Mouse (Mus musculus) embryonic stem cell, embryonic (primary cell): Measurements from ENCODE around the gene Obscn.

Experiments used
- CTCF ChIA-PET, 4 experiments: fragments of 300-600 bp in 2 of 4; fragments of 350-600 bp in 2 of 4; sonication (Branson Sonifier 250); formaldehyde crosslinking; loops; one replicate each; lab custom pipeline; 2022; ENCODE audit warnings: inconsistent platforms in 2 of 4; lab: Charles Lee
- POLR2A ChIA-PET, 4 experiments: fragments of 300-600 bp in 2 of 4; fragments of 350-600 bp in 2 of 4; sonication (Branson Sonifier 250); formaldehyde crosslinking; loops; one replicate each; lab custom pipeline; 2022; ENCODE audit warnings: antibody characterized with exemption in 4 of 4, inconsistent platforms in 1 of 4; lab: Charles Lee

Obscn gene

DNA sequence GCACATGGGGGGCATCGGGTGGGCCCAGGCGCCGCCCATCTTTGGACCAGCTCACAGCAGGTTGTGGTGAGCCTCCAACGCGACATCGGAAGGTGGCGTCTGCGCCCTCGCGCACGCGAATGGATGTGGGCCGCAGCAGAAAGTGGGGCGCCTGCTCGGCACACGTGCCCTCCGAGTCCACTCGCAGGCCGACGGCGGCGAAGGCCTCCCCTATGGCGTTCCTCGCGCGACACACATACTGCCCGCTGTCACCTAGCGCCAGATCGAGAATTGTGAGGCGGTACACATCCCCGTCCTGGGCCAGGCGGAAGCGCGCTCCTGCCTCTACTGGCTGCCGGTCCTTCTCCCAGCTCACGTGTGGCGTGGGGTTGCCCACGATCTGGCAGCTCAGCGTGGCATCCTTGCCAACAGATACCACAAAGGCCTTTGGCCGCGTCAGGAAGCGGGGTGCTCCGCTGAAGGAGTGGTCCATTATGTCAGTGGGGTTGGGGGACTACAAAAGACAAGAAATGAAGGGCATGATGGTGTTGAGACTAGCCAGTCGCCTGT, at the start of gene Obscn:
Gene Obscn, minus strand, starts transcription at position 499 of the 549 bp plus-strand sequence.
- CTCF ChIA-PET = interaction anchor here in 3 of 4 experiments (0.9 to 1.6 kb wide), 3 partner anchors 15 to 37 kb away, joined by 4 to 12 read pairs (median 9); no protein-coding TSS in a partner anchor
- POLR2A ChIA-PET = interaction anchor here in 3 of 4 experiments (0.6 to 2.4 kb wide), 10 partner anchors 9 to 188 kb away, joined by 3 to 10 read pairs (median 5); partner anchors contain the start of genes Hist3h2a (in 1 of the 3), Hist3h2ba (in 1 of the 3), Iba57 (in 1 of the 3) and Mrpl55 (in 1 of the 3)

DNA sequence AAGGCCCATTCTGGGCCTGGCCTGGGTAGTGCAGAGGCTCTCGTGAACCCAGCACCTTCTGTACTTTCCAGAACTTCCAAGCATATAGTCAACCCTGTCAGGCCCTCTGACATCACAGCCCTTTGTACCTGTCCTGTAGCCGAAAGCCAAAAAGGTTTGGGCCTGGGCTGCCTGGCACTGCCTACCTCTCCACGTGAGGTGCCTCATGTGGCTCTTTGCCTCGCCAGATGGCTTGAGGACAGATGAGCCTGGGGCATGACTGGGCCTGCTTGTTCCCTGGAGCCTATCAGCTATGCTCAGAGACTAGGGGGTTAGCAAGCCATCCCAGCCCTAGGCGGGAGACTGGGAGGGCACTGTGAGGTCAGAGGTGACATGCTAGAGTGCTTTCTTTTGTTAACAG, 49.3 kb upstream of the Obscn start:
- ChIA-PET CTCF (interaction anchor here in 2 of 4 experiments (0.7 to 2.9 kb wide), 4 partner anchors 12 to 34 kb away, joined by 3 to 25 read pairs (median 4); no protein-coding TSS in a partner anchor), POLR2A (interaction anchor here in 3 of 4 experiments (0.5 to 2.7 kb wide), 6 partner anchors 9 to 42 kb away, joined by 3 to 7 read pairs (median 4); partner anchors contain the start of gene Iba57 (in 1 of the 3))

DNA sequence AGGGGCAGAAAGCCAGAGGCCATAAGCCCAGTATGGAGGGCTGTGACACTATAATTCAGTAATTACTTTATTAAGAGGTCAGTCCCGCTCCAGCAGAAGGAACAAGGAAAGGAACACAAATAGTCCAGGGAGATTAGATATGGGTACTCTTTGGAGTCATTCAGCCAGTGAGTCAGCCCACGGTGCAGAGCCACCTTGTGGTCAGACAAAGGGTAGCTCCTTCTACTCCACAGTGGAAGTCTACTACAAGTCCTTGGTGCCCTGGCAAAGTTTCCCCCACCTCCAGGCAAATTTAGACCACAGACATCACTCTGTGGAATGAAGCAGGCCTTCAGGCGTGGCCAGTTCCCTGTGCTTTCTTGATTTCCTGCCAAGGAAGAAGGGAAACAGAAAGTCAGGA, 47.6 kb upstream of the Obscn start:
- ChIA-PET POLR2A (interaction anchor here in 3 of 4 experiments (0.6 to 1.8 kb wide), 9 partner anchors 8 to 229 kb away, joined by 3 to 8 read pairs (median 4); partner anchors contain the start of genes Hist3h2a (in 1 of the 3), Mrpl55 (in 1 of the 3) and Trim17 (in 1 of the 3)), CTCF (interaction anchor here (0.5 to 2.9 kb wide), 39 partner anchors 9 to 860 kb away, joined by 3 to 25 read pairs (median 3); partner anchors contain the start of gene Iba57 (in 2 of the 4))

DNA sequence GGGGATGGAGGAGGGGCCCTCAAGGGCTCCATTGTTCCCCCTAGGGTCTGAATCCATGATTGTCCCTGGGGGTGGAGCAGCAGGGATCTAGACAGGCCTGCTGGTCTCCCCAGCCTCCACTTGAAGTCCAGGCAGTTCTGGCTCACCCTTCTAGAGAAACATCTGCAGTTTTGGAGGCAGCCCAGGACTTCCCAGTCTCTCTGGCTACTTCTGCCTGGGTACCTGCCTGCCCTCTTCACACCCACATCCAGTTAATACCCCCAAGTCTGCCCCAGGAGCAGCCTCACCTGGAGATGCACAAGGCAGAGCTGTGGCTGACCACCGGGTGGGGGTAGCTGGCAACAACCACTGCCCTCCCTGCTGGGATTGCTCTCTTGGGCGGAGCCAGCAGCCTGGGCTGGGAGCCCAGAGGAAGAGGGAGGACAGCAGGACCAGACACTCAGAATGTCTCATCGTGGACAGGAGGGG, 46.7 kb upstream of the Obscn start, which contains the start of gene Gjc2:
Gene Gjc2, minus strand, starts transcription at position 350 of the 468 bp plus-strand sequence.
- ChIA-PET CTCF (interaction anchor here in 3 of 4 experiments (0.8 to 2.9 kb wide), 8 partner anchors 8 to 190 kb away, joined by 3 to 25 read pairs (median 6); no protein-coding TSS in a partner anchor), POLR2A (interaction anchor here in 3 of 4 experiments (1.0 to 1.8 kb wide), 6 partner anchors 8 to 84 kb away, joined by 3 to 8 read pairs (median 5); no protein-coding TSS in a partner anchor)

DNA sequence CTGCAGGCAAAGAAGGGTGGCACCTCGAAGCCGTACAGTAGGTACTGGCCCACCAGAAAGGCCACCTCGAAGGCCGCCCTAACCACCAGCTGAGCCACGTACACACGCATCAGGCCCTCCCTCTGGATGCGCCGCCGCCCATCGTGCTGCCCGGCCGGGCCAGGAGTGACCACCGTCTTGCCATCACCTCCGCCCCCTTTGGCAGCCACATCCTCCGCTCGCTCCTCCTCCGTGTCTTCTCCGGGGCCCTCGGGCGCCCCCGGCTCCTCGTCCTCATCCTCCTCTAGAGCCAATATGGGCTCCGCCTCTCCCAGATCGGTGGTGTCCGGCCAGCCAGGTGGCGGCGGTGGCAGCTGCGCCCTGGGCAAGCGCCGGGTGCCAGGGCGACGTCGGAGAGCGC, 40.7 kb upstream of the Obscn start:
- ChIA-PET POLR2A (interaction anchor here in 3 of 4 experiments (1.0 to 6.5 kb wide), 12 partner anchors 8 to 223 kb away, joined by 3 to 54 read pairs (median 7); partner anchors contain the start of genes Iba57 (in 2 of the 3), Hist3h2a (in 1 of the 3), Mrpl55 (in 1 of the 3) and Trim17 (in 1 of the 3)), CTCF (interaction anchor here in 1 of 4 experiments (1.0 kb wide), 2 partner anchors 42 to 46 kb away, joined by 3 read pairs; no protein-coding TSS in a partner anchor)

DNA sequence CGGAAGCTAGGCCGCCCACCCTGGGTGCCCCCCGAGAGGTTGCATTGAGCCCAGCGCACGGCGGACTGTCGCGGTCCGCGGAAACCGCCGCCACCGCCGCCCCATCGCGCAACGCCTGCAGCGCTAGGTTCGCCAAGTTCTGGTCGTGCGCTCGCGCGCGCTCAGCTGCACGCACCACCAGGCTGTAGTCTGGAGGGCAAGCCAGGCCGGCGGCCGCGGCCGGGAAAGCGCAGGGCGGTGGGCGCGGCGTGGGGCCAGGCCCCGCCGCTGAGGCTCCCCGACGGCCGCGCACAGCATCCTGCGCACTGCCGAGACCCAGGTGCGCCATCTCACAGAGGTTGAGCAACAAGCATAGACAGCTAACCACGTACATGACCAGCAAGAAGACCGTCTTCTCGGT, 40.3 kb upstream of the Obscn start:
- CTCF ChIA-PET = interaction anchor here in 2 of 4 experiments (0.9 to 1.6 kb wide), 4 partner anchors 12 to 78 kb away, joined by 3 to 4 read pairs (median 4); no protein-coding TSS in a partner anchor
- POLR2A ChIA-PET = interaction anchor here (0.6 to 6.5 kb wide), 17 partner anchors 8 to 330 kb away, joined by 3 to 54 read pairs (median 6); partner anchors contain the start of genes Iba57 (in 2 of the 4), 2310033P09Rik (in 1 of the 4), Hist3h2a (in 1 of the 4) and Mrpl55 (in 1 of the 4)

DNA sequence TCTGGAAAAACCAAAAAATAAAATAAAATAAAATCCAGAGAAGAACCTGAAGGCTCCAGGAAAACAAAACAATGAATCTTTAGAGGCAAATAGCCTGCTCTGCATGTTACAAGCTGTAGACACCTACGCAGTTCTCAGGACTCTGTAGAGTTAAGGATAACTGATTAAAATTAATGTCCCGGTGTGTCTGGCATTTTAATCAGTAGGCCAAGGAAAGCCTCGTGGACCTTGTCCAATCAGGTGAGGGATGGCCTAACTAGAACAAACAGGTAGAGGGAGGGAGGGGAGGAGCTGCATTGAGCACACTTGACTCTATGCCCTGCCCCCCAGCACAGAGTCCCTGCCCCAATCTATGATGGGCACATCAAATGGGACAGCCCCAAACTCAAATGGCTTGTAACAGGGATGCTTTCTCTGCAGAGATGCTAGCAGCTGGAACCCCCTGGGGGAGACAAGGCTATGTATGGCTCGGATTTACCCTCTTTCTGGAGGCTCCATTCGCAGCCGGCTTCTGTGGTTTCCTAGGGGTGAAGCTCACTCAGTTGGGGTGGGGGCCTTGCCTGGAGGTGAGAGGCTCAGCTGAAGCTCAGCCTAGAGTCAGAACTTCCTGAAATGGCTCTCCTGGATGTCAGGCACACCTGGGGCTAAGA, 38.1 kb upstream of the Obscn start:
- CTCF ChIA-PET = interaction anchor here in 3 of 4 experiments (0.7 to 4.7 kb wide), 6 partner anchors 9 to 226 kb away, joined by 3 to 25 read pairs (median 4); partner anchors contain the start of gene Gjc2 (in 2 of the 3)

DNA sequence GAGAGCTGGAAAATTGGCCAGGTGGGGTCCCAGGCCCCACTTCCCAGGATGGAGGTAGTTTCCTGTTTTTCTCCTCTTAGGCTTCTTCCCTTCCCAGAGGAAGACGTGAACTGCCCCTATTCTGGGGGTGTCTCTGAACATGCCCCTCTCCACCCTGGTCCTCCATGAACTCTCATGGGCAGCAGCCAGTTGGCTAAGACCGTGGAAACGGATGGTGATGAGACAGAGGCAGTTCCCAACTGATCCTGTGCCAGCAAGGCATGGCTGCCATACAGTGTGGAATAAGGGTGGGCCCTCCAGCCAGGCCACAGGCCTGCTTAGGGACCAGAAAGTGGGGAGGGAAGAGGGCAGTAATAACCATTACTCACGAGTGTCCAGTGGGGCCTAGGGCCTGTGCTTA, 34.3 kb upstream of the Obscn start:
- ChIA-PET POLR2A (interaction anchor here in 2 of 4 experiments (1.0 to 6.5 kb wide), 2 partner anchors 6 to 49 kb away, joined by 3 to 54 read pairs; partner anchors contain the start of gene Iba57 (in 1 of the 2)), CTCF (interaction anchor here in 2 of 4 experiments (1.2 to 1.6 kb wide), 2 partner anchors 13 to 200 kb away, joined by 3 to 6 read pairs; no protein-coding TSS in a partner anchor)

More for the DNA sequence above, 38.1 kb upstream of the Obscn start:
- POLR2A ChIA-PET = interaction anchor here in 3 of 4 experiments (0.7 to 6.5 kb wide), 9 partner anchors 9 to 40 kb away, joined by 3 to 54 read pairs (median 7); partner anchors contain the start of genes Iba57 (in 2 of the 3), 2310033P09Rik (in 1 of the 3), Gjc2 (in 1 of the 3) and Mrpl55 (in 1 of the 3)

DNA sequence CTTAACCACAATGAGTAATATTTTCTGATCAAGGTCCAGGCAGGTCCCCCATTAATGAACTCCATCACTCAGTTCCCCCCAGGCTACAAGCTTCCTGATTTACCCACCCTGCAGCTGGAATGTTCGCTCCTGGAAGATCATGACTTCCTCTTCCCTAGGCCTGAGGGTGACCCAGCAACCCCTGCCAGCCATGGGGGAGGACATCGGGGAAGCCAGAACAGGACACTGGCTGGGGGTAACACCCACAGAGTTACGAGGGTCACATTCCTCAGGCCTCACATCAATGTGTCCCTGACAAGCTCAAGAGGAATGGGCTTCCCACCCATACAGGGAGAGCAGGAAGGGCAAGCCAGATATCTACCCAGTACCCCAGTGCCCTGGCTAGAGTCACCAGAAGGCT, 33.6 kb upstream of the Obscn start:
- ChIA-PET POLR2A (interaction anchor here in 2 of 4 experiments (1.5 to 2.3 kb wide), 3 partner anchors 11 to 14 kb away, joined by 3 to 8 read pairs (median 5); partner anchors contain the start of gene Gjc2 (in 1 of the 2)), CTCF (interaction anchor here in 1 of 4 experiments (1.2 kb wide), 1 partner anchor 18 kb away, joined by 3 read pairs; no protein-coding TSS in a partner anchor)

DNA sequence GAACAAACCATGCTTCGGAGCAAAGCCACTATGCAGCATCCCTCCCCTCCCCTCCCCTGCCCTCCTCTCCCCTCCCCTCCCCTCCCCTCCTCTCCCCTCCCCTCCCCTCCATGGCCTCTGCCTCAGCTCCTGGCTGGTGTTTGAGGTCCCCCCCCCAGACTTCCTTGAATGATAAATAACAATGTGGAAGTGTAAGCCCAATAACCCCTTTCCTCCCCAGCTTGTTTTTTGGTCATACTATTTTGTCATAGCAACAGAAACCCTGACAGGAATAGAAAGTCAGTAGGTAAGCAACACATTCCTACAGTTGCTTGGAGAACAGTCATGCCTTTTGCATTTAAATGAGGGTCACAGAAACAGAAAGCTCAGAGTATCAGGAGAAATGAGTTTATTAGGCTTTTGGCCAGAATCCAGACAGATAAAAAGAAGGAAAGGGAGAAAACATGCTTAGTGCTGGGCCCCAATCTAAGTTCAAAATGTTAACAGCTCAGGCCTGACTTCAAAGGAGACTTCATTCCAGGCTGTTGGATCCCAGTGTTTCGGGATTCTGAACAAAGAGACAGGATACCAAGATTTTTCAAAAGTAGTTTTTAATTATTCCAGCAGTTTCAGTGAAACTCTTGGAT, 29.5 kb upstream of the Obscn start:
- CTCF ChIA-PET = interaction anchor here in 2 of 4 experiments (0.6 to 0.7 kb wide), 5 partner anchors 14 to 559 kb away, joined by 3 to 5 read pairs (median 3); no protein-coding TSS in a partner anchor

DNA sequence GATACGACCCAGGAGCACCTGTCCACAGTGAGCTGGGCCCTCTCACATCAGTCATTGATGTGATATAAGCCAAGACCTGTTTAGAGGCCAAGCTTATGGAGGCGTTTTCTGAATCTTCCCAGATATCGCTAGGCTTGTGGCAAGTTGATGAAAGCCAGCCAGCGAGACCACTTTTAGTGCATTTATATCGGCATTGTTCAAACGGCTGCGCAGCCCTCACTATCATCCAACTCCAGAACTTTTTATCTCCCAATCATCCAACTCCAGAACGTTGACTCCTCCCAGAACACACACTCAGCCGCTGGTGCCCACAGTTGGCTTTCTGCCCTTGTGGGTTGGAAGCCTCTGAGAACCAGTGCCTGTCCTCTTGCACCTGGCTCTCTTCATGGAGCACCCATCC, 28.2 kb upstream of the Obscn start:
- POLR2A ChIA-PET = interaction anchor here in 2 of 4 experiments (0.7 to 4.2 kb wide), 19 partner anchors 9 to 260 kb away, joined by 3 to 54 read pairs (median 7); partner anchors contain the start of genes Hist3h2a (in 1 of the 2), Mrpl55 (in 1 of the 2), Trim11 (in 1 of the 2) and Trim17 (in 1 of the 2)
- CTCF ChIA-PET = interaction anchor here in 3 of 4 experiments (0.6 to 2.1 kb wide), 3 partner anchors 12 to 14 kb away, joined by 6 to 14 read pairs (median 8); no protein-coding TSS in a partner anchor

More for the DNA sequence above, 29.5 kb upstream of the Obscn start:
- POLR2A ChIA-PET = interaction anchor here in 3 of 4 experiments (0.6 to 4.2 kb wide), 12 partner anchors 8 to 249 kb away, joined by 3 to 54 read pairs (median 3); partner anchors contain the start of genes Hist3h2a (in 1 of the 3), Mrpl55 (in 1 of the 3) and Trim17 (in 1 of the 3)

DNA sequence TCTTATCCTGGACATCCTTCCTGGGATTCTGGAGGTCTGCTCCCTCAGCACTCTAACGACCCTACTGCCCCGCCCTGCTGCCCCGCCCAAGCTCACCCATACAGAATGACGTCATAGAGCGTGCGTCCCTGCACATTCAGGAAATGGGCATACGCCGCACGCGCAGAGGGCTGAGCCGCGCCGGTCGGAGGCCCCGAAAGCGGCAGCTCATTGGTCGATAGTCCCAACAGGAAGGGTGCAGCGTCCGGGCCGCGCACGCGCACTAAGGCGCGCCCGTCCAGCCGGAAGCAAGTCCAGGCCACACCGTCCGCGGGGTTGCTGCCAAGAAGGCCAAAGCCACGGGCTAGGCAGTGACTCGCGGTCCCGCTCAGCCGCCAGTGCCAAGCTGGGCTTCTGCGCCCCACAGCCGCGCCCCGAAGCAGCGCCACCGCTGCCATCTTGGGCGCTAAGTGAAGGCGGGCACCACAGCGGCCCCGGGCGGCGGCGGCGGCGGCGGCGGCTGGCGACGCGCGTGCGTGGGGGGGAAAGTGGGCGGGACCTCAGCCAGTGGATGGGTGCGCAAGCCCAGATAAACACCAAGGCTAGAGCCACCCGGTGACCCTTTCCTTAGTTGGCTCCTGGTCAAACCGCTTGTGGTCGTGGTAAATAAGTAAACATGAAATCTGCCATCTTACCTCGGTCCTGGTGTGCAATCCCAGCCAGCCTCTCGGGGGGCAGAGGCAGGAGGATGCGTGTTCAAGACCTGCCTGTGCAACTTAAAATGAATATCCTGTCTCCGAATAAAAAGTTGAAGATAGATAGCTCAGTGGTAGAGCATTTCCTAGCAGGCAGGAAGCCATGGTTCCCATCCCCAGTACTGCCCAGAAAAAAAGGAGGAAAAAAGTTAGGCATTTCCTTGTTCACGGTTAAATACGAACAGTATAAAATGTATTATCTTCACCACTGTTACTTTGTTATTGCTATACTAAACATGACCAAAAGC, 27.3 kb upstream of the Obscn start, which contains the start of gene Iba57:
Gene Iba57, minus strand, starts transcription at position 485 of the 982 bp plus-strand sequence.
- ChIA-PET CTCF (interaction anchor here (0.6 to 2.1 kb wide), 16 partner anchors 11 to 361 kb away, joined by 3 to 14 read pairs (median 4); no protein-coding TSS in a partner anchor), POLR2A (interaction anchor here in 3 of 4 experiments (0.6 to 4.2 kb wide), 64 partner anchors 8 to 1577 kb away, joined by 3 to 54 read pairs (median 4); partner anchors contain the start of genes Hist3h2a (in 3 of the 3), Mrpl55 (in 3 of the 3), Trim11 (in 3 of the 3) and Trim17 (in 3 of the 3))

DNA sequence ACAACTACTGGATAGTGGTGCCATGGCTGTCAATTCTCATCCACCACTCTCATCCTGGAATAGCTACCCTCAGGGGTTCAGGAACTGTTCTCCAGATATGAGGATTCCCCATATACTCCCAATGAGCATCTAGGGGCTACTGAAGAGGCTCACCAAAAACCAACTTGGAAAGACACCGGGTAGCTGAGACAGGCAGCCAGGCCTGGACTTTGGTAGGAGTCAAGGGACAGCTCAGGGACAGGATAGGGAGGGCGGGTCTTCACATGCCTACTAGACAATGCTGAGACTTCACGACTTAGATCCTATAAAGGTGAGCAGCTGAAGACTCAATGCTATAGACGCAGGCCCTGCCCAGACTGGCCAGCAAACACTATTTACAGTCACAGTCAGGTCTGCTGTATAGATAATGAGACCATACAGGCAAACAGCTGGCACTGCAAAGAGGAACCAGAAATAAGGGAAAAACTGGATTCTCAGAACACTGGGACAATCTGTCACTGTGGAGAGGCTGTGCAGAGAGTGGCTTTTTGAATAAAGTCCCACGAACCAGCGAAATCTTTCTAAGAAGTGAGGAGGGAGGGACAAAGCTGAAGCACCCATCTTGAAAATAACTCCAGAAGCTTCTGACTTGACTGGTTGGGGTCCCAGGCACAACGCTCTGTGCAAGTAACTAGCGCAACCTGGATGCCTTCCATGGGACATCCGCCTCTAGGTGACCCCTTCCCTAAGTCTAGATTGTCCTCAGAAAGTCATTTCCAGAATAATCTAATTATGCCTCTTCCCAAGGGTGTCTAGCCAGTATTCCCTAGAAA, 26.4 kb upstream of the Obscn start:
- CTCF ChIA-PET = interaction anchor here (0.6 to 2.1 kb wide), 14 partner anchors 11 to 362 kb away, joined by 3 to 14 read pairs (median 4); no protein-coding TSS in a partner anchor
- POLR2A ChIA-PET = interaction anchor here in 3 of 4 experiments (0.5 to 4.2 kb wide), 62 partner anchors 9 to 1578 kb away, joined by 3 to 54 read pairs (median 4); partner anchors contain the start of genes Hist3h2a (in 3 of the 3), Mrpl55 (in 3 of the 3), Trim11 (in 3 of the 3) and Trim17 (in 3 of the 3)

DNA sequence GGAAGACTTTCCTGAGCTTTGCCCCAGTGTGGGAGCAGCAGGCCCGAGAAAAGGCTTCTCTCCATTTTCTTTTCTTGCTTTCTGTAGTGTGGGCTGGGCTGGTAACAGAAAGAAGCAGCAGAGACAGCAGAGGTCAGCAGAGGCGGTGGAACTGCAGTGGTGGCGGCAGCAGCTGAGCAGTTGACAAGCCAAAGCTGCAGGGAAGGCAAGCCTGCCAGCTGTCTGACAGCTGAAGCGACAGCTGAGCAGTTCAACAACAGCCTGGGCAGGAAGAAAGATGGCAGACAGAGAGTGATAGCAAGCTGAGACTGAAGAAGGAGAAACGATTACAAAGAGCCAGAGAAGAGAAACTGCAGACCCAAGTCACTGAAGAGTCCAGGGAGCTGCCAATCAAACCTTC, 25.2 kb upstream of the Obscn start:
- ChIA-PET POLR2A (interaction anchor here in 3 of 4 experiments (0.9 to 2.8 kb wide), 5 partner anchors 15 to 207 kb away, joined by 3 to 13 read pairs (median 6); partner anchors contain the start of genes 2310033P09Rik (in 1 of the 3), Hist3h2a (in 1 of the 3), Trim11 (in 1 of the 3) and Trim17 (in 1 of the 3)), CTCF (interaction anchor here in 1 of 4 experiments (1.2 kb wide), 1 partner anchor 9 kb away, joined by 4 read pairs; no protein-coding TSS in a partner anchor)
